Mouse (Mus musculus) lung, embryonic 14.5 days (tissue): ENCODE data around the gene B3gnt7. TPM values are rescaled to one million over a fixed set of nuclear protein-coding genes. Genes with fewer than 3 reads are reported as not detected.

Experiments used
- ATAC-seq: fragments of 200-750 bp; cut with Nextera tagmentation; 2 replicates; pipeline ENCODE4 v1.8.0; 2017; ENCODE audit warnings: mild to moderate bottlenecking, moderate TSS enrichment, moderate library complexity; ENCODE audit not compliant: insufficient read depth
- DNase-seq: peaks from one replicate; pipeline ENCODE4 v3.0.0-alpha.2; 2015
- H3K27ac ChIP-seq: fragments of 300-500 bp; sonication (generic); 2 replicates; pipeline ENCODE4 v1.5.1; 2014; ENCODE audit warnings: low read depth, mild to moderate bottlenecking, moderate library complexity
- H3K27me3 ChIP-seq: fragments of 300-500 bp; sonication (generic); 2 replicates; pipeline ENCODE4 v1.6.1; 2014; ENCODE audit warnings: low read length, control low read depth; ENCODE audit not compliant: insufficient read depth
- H3K36me3 ChIP-seq: fragments of 300-500 bp; sonication (generic); 2 replicates; pipeline ENCODE4 v1.6.1; 2014; ENCODE audit warnings: control low read depth; ENCODE audit not compliant: insufficient read depth
- H3K4me1 ChIP-seq: fragments of 300-500 bp; sonication (generic); 2 replicates; pipeline ENCODE4 v1.6.1; 2014; ENCODE audit warnings: antibody characterized with exemption, control low read depth; ENCODE audit not compliant: insufficient read depth
- H3K4me2 ChIP-seq: fragments of 300-500 bp; sonication (generic); 2 replicates; pipeline ENCODE4 v1.6.1; 2014; ENCODE audit warnings: mild to moderate bottlenecking
- H3K4me3 ChIP-seq: fragments of 300-500 bp; sonication (generic); 2 replicates; pipeline ENCODE4 v1.5.1; 2014; ENCODE audit warnings: low read depth, low read length
- H3K9ac ChIP-seq: fragments of 300-500 bp; sonication (generic); 2 replicates; pipeline ENCODE4 v1.6.1; 2014
- H3K9me3 ChIP-seq: fragments of 300-500 bp; sonication (generic); 2 replicates; pipeline ENCODE4 v1.6.1; 2016; ENCODE audit warnings: low read depth, low read length, control low read depth
- CTCF ChIP-seq: IDR thresholded peaks from 2 replicates; pipeline ENCODE4 v1.5.1; 2016; ENCODE audit warnings: antibody characterized with exemption, low read depth
- WGBS: fragments of 180-500 bp; shearing (Covaris S2); extraction: QIAGEN DNeasy Blood & Tissue Kit; methylation state at CpG from one replicate; pipeline ENCODE4 v1.1.7; 2014; 5-methylcytosine and 5-hydroxymethylcytosine counted together
- polyA plus RNA-seq: library from polyadenylated mRNA; unstranded; fragments of >200 nt; fragmentation: Nextera tagmentation; extraction: Ambion mirVana; gene quantifications from 2 replicates; pipeline ENCODE4 v1.2.1, GENCODE M21; 2014

B3gnt7 gene
- 7.2 and 7.5 TPM in 2 replicates for polyA plus RNA-seq

DNA sequence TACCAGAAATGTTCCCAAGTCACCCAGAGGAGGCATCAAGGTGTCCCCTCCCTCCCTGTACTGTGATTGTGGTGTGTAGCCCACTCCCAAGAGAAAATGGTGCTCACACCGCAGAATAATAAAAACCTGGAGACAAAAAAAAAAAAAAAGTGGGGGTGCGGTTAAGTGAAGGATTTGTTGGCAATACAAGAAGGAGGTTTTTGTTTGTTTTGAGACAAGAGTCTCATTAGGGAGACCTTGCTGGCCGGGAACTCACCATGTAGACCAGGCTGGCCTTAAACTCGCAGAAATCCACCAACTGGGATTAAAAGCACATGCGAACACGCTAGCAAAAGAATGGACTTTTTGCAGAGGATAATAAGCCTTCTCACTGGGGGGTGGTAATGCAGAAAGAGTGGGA lies at the start of gene B3gnt7:
Gene B3gnt7 (plus strand): TSS at position 301 of the 400 bp plus-strand sequence.
- no peak for ATAC-seq
- 26% methylated on average over 6 of the region's 6 CpGs for WGBS
- Histone ChIP-seq H3K4me1 (no peaks in the 10 kb centered on the region), H3K4me3 (peak within 1 kb of the TSS; percentile 69), H3K27me3 (peaks cover 11% of the 10 kb centered on the region; the same call in 1 of the 2 replicates), H3K4me2 (peak within 1 kb of the TSS; percentile 87), H3K27ac (no peak within 1 kb of the TSS; the same call in 1 of the 2 replicates), H3K9me3 (no peaks in the 10 kb centered on the region), H3K36me3 (0 out of 2 replicates have a peak, but pooled peaks cover 4% of the 10 kb centered on the region), H3K9ac (peak within 1 kb of the TSS; percentile 68)
- TF ChIP-seq CTCF = no peak
- DNase-seq = no peak

DNA sequence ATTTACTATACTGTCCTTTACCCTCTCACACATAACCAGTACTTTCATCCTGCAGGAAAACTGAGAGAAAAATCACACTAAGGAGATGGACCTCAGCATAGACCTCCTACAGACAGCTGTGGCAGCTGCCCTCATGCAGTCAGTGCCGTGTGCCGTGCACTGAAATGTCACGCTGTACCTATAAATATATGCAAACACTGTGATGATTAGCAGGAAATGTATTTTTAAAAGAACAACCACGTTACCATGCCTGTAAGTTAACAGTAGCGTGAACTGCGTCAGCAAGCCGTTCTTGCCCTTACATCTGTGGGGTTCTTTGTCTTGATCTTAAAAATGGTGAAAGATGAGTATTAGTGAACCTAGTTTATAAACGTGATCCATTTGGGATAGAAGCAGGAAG lies 49.2 kb upstream of the B3gnt7 start:
- Histone ChIP-seq H3K4me2 (no peak overlapping the region), H3K27me3 (no peaks in the 10 kb centered on the region), H3K4me3 (no peak overlapping the region), H3K9me3 (no peaks in the 10 kb centered on the region), H3K27ac (no peak overlapping the region), H3K36me3 (no peaks in the 10 kb centered on the region), H3K4me1 (no peaks in the 10 kb centered on the region), H3K9ac (no peak overlapping the region)
- no peak for TF ChIP-seq CTCF
- 76% methylated on average over 8 of the region's 8 CpGs for WGBS
- DNase-seq (no peak), ATAC-seq (no peak)

- Histone ChIP-seq H3K4me3 (no peak overlapping the region), H3K4me2 (no peak overlapping the region), H3K36me3 (no peaks in the 10 kb centered on the region), H3K9me3 (no peaks in the 10 kb centered on the region), H3K27me3 (no peaks in the 10 kb centered on the region), H3K27ac (no peak overlapping the region), H3K4me1 (no peaks in the 10 kb centered on the region), H3K9ac (no peak overlapping the region)
- DNase-seq (no peak), ATAC-seq (no peak)
- no peak for TF ChIP-seq CTCF
- 61% methylated on average over 4 of the region's 4 CpGs for WGBS
Measured at GRCm38 (mm10) chr1:86256311-86256710, 46.3 kb upstream of the B3gnt7 start.

GRCm38 (mm10) chr1:86257228-86257627 lies 45.4 kb upstream of the B3gnt7 start:
- no peak for DNase-seq
- Histone ChIP-seq H3K9ac (no peak overlapping the region), H3K9me3 (no peaks in the 10 kb centered on the region), H3K27me3 (no peaks in the 10 kb centered on the region), H3K27ac (no peak overlapping the region), H3K4me3 (no peak overlapping the region), H3K4me1 (no peaks in the 10 kb centered on the region), H3K4me2 (no peak overlapping the region), H3K36me3 (no peaks in the 10 kb centered on the region)
- 84% methylated on average over 8 of the region's 8 CpGs for WGBS
- TF ChIP-seq CTCF = no peak
- no peak for ATAC-seq

GRCm38 (mm10) chr1:86258171-86258824 lies 44.3 kb upstream of the B3gnt7 start:
- Histone ChIP-seq H3K9me3 (no peaks in the 10 kb centered on the region), H3K4me1 (no peaks in the 10 kb centered on the region), H3K4me2 (no peak overlapping the region), H3K27me3 (no peaks in the 10 kb centered on the region), H3K4me3 (no peak overlapping the region), H3K36me3 (no peaks in the 10 kb centered on the region), H3K27ac (no peak overlapping the region), H3K9ac (no peak overlapping the region)
- DNase-seq (no peak), ATAC-seq (no peak)
- WGBS = 79% methylated on average over 7 of the region's 7 CpGs
- no peak for TF ChIP-seq CTCF

- no peaks in the 10 kb centered on the region for H3K4me1 ChIP-seq
- H3K4me2 ChIP-seq = no peak overlapping the region
- WGBS = 63% methylated on average over 7 of the region's 7 CpGs
- no peaks in the 10 kb centered on the region for H3K9me3 ChIP-seq
- no peak for TF ChIP-seq CTCF
- no peak overlapping the region for H3K9ac ChIP-seq
- H3K27me3 ChIP-seq = no peaks in the 10 kb centered on the region
- H3K36me3 ChIP-seq = no peaks in the 10 kb centered on the region
- DNase-seq = peak; percentile 14
- ATAC-seq = no peak
- H3K27ac ChIP-seq = no peak overlapping the region
- H3K4me3 ChIP-seq = no peak overlapping the region
Measured at GRCm38 (mm10) chr1:86263564-86264339, 38.9 kb upstream of the B3gnt7 start.

DNA sequence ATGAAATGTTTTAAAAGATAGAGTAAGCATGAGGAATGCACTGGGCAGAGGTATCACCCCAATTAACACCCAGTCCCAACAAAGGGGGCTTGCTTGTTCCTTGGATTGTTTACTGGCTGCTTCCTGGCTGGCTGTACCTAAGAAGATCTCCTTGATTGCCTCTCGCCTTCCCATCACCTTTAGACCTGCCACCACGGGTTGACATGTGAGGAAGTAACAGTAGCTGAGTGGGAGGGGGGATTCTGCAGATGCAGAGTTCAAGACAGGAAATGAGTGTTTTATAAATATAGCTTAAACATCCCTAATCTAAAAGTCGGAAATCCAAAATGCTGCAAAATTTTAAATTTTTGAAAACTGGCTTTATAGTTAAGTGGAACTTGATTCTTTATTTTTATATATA lies 37.6 kb upstream of the B3gnt7 start:
- Histone ChIP-seq H3K27ac (no peak overlapping the region), H3K27me3 (no peaks in the 10 kb centered on the region), H3K36me3 (no peaks in the 10 kb centered on the region), H3K9me3 (no peaks in the 10 kb centered on the region), H3K4me3 (no peak overlapping the region), H3K4me2 (no peak overlapping the region), H3K4me1 (no peaks in the 10 kb centered on the region), H3K9ac (no peak overlapping the region)
- DNase-seq = no peak
- TF ChIP-seq CTCF = no peak
- no peak for ATAC-seq
- 24% methylated on average over 3 of the region's 3 CpGs for WGBS
